Mouse (Mus musculus): ENCODE data around the gene 1700012P22Rik. TPM values are rescaled to one million over a fixed set of nuclear protein-coding genes. Genes with fewer than 3 reads are reported as not detected.

The 1700012P22Rik gene
- not detected in 2 replicates for polyA plus RNA-seq (2016; fragmentation: Nextera tagmentation; extraction: Ambion mirVana)

DNA sequence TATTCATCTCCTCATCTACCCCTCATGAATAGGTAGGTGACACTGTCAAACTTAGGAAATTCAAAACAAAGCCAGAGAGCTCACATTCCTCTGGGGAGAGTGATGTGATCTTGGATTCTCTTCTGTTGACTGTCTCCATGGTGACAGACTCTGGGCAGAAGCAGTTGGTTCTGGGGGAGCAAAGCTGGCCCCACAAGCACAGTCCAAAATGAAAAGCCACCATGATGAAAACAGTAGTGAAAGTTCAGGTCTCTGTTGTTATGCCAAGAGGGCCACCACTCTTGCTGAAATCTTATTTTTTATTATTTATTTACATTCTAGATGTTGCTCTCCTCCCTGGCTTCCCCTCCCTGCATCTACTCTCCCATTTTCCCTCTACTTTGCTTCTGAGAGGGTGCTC lies at the start of gene 1700012P22Rik:
Gene 1700012P22Rik, minus strand, starts transcription at position 101 of the 400 bp plus-strand sequence.
- Histone ChIP-seq H3K9ac (replicated peaks) (no peak within 1 kb of the TSS), H3K36me3 (no peaks in the 10 kb centered on the region), H3K4me1 (no peaks in the 10 kb centered on the region), H3K4me3 (no peak within 1 kb of the TSS), H3K27me3 (no peaks in the 10 kb centered on the region), H3K4me2 (replicated peaks) (no peak within 1 kb of the TSS), H3K9me3 (peaks cover 45% of the 10 kb centered on the region), H3K27ac (replicated peaks) (no peak within 1 kb of the TSS)
- no peak for ATAC-seq (ENCODE audit: low FRiP score, low read depth)

DNA sequence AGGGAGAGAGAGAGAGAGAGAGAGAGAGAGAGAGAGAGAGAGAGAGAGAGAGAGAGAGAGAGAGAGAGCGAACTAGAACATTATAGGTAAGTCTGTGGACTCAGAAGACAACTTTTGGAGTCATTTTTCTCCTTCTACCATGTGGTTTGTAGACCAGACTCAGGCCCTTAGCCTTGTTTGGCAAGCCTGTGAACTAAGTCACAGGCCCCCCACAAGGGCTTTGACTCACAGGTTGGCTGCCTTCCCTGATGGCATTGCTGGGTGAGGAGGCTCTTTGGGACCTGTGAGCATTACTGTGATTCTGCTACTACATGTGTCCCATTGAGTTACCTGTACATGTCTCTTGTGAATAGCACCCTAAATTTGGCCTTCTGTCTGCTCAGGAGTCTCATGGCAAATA lies 29.5 kb upstream of the 1700012P22Rik start:
- WGBS: 78% methylated on average over 1 of the region's 1 CpGs
- H3K4me2 ChIP-seq (replicated peaks): no peak overlapping the region
- no peak overlapping the region for H3K27ac ChIP-seq (replicated peaks)
- ATAC-seq (ENCODE audit: low FRiP score, low read depth): no peak
- H3K4me1 ChIP-seq: no peaks in the 10 kb centered on the region
- H3K4me3 ChIP-seq: no peak overlapping the region
- no peak overlapping the region for H3K9ac ChIP-seq (replicated peaks)
- H3K9me3 ChIP-seq: peaks cover 37% of the 10 kb centered on the region; the same call in 1 of the 2 replicates
- H3K27me3 ChIP-seq: no peaks in the 10 kb centered on the region
- no peaks in the 10 kb centered on the region for H3K36me3 ChIP-seq

DNA sequence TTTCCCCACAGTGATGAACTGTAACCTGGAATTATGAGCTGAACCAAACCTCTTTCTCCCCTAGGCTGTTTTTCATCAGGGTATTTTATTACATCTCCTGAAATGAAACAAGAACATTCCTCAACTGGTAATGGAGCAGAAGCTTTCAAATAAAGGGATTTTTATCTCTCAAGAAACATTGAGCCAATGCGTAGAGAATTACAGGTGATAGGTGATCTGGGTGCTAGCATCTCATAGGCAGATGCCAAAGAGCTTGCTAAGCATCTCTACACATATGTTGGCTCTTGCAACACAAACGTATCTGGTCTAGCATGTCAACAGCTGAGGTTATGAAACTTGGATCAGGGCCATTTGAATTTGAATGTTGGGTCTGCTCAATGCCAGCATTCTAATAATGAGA lies 26.6 kb upstream of the 1700012P22Rik start:
- Histone ChIP-seq H3K4me3 (no peak overlapping the region), H3K27me3 (no peaks in the 10 kb centered on the region), H3K27ac (replicated peaks) (no peak overlapping the region), H3K4me2 (replicated peaks) (no peak overlapping the region), H3K36me3 (no peaks in the 10 kb centered on the region), H3K9me3 (peaks cover 41% of the 10 kb centered on the region; the same call in 1 of the 2 replicates), H3K9ac (replicated peaks) (no peak overlapping the region), H3K4me1 (no peaks in the 10 kb centered on the region)
- 83% methylated on average over 2 of the region's 2 CpGs for WGBS
- ATAC-seq (ENCODE audit: low FRiP score, low read depth): no peak

DNA sequence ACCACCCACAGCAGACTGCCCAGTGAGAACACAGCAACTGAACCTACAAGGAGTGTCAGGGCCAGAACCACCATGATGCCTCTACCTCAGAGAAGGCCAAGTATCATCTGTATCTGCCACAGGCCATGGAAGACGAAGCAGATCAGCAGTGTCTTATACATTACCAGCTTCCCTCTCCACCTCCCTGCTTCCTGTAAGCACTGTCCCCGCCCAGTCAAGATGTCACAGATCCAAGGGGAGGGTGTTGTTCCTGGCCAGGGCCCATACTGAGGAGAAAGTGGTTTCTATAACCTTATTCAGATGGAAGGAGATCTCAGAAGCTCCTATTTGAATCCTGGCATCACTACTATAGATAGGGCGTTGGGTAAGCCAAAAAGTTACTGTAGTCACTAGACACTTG lies 25.1 kb upstream of the 1700012P22Rik start, which contains the start of gene Aadacl3:
Gene Aadacl3, minus strand, starts transcription at position 101 of the 400 bp plus-strand sequence.
- ATAC-seq (ENCODE audit: low FRiP score, low read depth): no peak
- Histone ChIP-seq H3K4me2 (replicated peaks) (no peak within 1 kb of the TSS), H3K27me3 (no peaks in the 10 kb centered on the region), H3K36me3 (no peaks in the 10 kb centered on the region), H3K4me1 (no peaks in the 10 kb centered on the region), H3K9me3 (peaks cover 46% of the 10 kb centered on the region; the same call in 1 of the 2 replicates), H3K27ac (replicated peaks) (no peak within 1 kb of the TSS), H3K4me3 (no peak within 1 kb of the TSS), H3K9ac (replicated peaks) (no peak within 1 kb of the TSS)
- 74% methylated on average over 3 of the region's 3 CpGs for WGBS

DNA sequence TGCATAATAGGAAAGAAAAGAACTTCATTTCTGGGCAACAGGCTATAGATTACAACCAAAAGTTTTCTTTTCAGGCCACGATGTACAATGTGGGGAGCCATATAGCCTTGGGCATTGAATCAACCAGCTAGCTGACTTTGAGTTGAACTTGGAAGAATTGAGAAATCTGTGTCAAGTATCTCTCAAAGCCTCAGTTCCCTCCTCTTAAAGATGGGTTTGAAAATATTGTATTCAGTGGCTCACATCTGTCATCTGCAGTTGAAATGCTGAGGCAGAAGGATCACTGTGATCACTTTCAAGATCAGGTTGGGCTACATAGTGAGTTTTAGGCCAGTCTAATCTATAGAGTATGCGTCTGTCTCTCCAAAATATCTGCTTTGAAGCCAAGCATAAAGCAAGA lies 14.6 kb upstream of the 1700012P22Rik start, which contains the start of gene Gm9944:
Gene Gm9944, minus strand, starts transcription at position 101 of the 400 bp plus-strand sequence.
- 78% methylated on average over 2 of the region's 2 CpGs for WGBS
- no peak within 1 kb of the TSS for H3K4me2 ChIP-seq (replicated peaks)
- no peak within 1 kb of the TSS for H3K9ac ChIP-seq (replicated peaks)
- H3K4me1 ChIP-seq: no peaks in the 10 kb centered on the region
- H3K4me3 ChIP-seq: no peak within 1 kb of the TSS
- ATAC-seq (ENCODE audit: low FRiP score, low read depth): no peak
- H3K27ac ChIP-seq (replicated peaks): no peak within 1 kb of the TSS
- H3K9me3 ChIP-seq: peaks cover 33% of the 10 kb centered on the region; the same call in 1 of the 2 replicates
- no peaks in the 10 kb centered on the region for H3K27me3 ChIP-seq
- H3K36me3 ChIP-seq: no peaks in the 10 kb centered on the region

DNA sequence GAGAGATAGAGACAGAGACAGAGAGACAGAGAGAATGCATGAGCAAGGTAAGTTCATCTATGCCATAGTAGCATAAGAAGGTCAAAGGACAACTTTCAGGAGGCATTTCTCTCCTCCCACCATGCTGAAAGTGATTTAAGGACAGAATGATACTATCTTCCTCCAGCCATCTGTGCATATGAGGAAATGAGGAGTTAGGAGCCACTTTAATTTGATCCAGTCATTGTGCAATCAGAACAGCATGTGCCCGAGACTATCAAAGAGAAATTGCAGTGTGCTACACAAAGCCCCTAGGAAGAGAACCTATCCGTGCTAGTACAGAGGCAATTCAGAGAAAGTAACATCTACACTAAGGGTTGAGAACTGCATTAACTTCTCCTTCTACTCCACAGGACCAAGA lies 10.0 kb upstream of the 1700012P22Rik start:
- Histone ChIP-seq H3K4me1 (no peaks in the 10 kb centered on the region), H3K9me3 (peaks cover 34% of the 10 kb centered on the region; the same call in 1 of the 2 replicates), H3K9ac (replicated peaks) (no peak overlapping the region), H3K27me3 (no peaks in the 10 kb centered on the region), H3K36me3 (no peaks in the 10 kb centered on the region), H3K4me2 (replicated peaks) (no peak overlapping the region), H3K27ac (replicated peaks) (no peak overlapping the region), H3K4me3 (no peak overlapping the region)
- 81% methylated on average over 2 of the region's 2 CpGs for WGBS
- ATAC-seq (ENCODE audit: low FRiP score, low read depth): no peak

DNA sequence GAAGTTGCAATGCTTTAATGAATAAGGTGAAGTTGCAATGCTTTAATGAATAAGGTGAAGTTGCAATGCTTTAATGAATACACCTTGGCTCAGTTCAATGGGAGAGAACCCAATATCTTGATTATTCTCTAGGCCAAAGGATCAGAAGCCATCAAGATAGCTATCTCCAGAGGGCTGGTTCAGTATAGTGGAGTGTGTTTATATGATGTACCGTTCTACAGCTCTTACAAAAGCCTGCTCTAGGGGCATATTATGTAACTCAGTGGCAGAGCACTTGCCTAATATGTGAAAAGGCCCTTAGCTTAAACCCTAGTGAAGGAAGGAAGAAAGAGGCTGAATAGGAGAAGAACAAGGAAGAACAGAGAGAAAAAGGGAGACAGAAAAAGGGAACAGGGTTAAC lies 3.0 kb upstream of the 1700012P22Rik start:
- Histone ChIP-seq H3K27ac (replicated peaks) (no peak overlapping the region), H3K9ac (replicated peaks) (no peak overlapping the region), H3K4me3 (no peak overlapping the region), H3K4me1 (no peaks in the 10 kb centered on the region), H3K4me2 (replicated peaks) (no peak overlapping the region), H3K36me3 (no peaks in the 10 kb centered on the region), H3K9me3 (peaks cover 50% of the 10 kb centered on the region), H3K27me3 (no peaks in the 10 kb centered on the region)
- WGBS: 81% methylated on average over 1 of the region's 1 CpGs
- no peak for ATAC-seq (ENCODE audit: low FRiP score, low read depth)

DNA sequence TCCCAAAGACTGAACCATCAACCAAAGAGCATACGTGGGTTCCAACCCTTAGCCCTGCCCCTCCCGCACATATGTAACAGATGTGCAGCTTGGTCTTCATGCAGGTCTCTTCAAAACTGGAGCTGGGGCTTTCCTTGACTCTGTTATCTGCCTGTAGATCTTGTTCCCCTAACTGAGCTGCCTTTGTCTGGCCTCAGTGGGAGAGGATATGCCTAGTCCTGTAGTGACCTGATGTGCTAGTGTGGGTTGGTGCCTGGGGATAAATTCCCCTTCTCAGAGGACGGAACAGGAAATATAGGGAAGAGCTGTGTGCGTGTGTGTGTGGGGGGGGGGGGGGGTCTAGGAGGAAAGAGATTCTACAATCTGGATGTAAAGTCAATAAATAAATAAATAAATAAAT lies 2.5 kb upstream of the 1700012P22Rik start:
- Histone ChIP-seq H3K27ac (replicated peaks) (no peak overlapping the region), H3K4me3 (no peak overlapping the region), H3K9me3 (peaks cover 50% of the 10 kb centered on the region), H3K36me3 (no peaks in the 10 kb centered on the region), H3K4me2 (replicated peaks) (no peak overlapping the region), H3K27me3 (no peaks in the 10 kb centered on the region), H3K9ac (replicated peaks) (no peak overlapping the region), H3K4me1 (no peaks in the 10 kb centered on the region)
- WGBS: 88% methylated on average over 4 of the region's 4 CpGs
- no peak for ATAC-seq (ENCODE audit: low FRiP score, low read depth)

DNA sequence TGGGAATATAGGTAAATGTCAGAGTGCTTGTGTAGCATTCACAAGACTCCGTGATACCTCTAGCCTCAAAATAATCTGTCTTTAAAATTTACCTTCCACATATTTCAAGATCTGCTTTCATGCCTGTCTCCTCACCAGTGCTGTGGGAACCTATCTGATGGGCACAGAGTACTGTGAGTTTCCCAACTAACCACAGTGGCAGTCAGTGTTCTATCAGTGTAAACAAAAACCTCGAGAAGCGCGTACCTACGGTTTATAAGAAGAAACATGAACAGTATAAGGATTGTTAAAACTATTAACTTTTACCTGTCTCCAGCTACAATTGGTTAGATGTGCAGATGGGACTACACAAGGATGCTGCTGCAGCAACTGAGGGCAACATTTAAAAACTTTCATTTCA lies 5.4 kb downstream of the 1700012P22Rik start:
- H3K27ac ChIP-seq (replicated peaks): no peak overlapping the region
- no peak overlapping the region for H3K4me3 ChIP-seq
- no peak overlapping the region for H3K4me2 ChIP-seq (replicated peaks)
- H3K27me3 ChIP-seq: no peaks in the 10 kb centered on the region
- H3K9me3 ChIP-seq: peaks cover 31% of the 10 kb centered on the region
- H3K4me1 ChIP-seq: no peaks in the 10 kb centered on the region
- WGBS: 88% methylated on average over 5 of the region's 5 CpGs
- H3K9ac ChIP-seq (replicated peaks): no peak overlapping the region
- H3K36me3 ChIP-seq: no peaks in the 10 kb centered on the region
- no peak for ATAC-seq (ENCODE audit: low FRiP score, low read depth)

DNA sequence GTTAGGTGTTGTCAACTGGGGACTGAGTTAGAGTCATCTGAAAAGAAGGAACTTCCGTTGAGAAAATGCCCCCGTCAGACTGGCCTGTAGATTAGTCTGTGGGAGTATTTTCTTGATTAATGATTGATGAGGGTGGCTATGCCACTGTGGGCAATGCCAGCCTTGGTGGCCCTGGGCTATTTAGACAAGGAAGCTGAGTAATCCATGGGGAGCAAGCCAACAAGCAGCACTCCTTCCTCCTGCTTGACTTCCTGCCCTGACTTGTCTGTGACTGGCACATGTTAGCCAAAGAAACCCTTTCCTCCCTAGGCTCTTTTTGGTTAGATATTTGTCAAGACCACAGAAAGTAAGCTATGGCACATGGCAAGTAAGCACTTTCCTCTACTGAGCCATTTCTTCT lies 7.8 kb downstream of the 1700012P22Rik start:
- Histone ChIP-seq H3K27ac (replicated peaks) (no peak overlapping the region), H3K4me3 (no peak overlapping the region), H3K27me3 (no peaks in the 10 kb centered on the region), H3K4me1 (no peaks in the 10 kb centered on the region), H3K9me3 (peaks cover 15% of the 10 kb centered on the region), H3K4me2 (replicated peaks) (no peak overlapping the region), H3K36me3 (no peaks in the 10 kb centered on the region), H3K9ac (replicated peaks) (no peak overlapping the region)
- 87% methylated on average over 2 of the region's 2 CpGs for WGBS
- ATAC-seq (ENCODE audit: low FRiP score, low read depth): no peak

DNA sequence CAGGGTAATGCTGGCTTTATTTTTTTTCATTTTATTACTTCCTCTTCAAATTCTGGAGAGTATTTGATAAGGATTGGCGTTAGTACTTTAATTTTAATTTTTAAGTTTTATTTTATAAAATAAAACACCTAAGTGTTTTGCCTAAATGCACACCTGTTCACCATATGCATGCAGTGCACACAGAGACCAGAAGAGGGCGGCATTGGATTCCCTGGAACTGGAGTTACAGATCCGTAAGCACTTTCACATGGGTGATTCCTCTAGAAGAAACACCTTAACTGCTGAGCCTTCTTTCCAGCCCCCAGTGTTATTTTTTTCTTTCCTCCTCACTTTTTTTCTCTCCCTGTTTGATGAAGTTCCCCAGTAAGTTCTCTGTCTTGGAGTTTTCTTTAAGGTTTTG lies 9.7 kb downstream of the 1700012P22Rik start:
- H3K4me3 ChIP-seq: no peak overlapping the region
- ATAC-seq (ENCODE audit: low FRiP score, low read depth): no peak
- H3K27ac ChIP-seq (replicated peaks): no peak overlapping the region
- H3K9ac ChIP-seq (replicated peaks): no peak overlapping the region
- peaks cover 21% of the 10 kb centered on the region for H3K9me3 ChIP-seq
- H3K27me3 ChIP-seq: no peaks in the 10 kb centered on the region
- H3K4me1 ChIP-seq: no peaks in the 10 kb centered on the region
- 21% methylated on average over 3 of the region's 3 CpGs for WGBS
- H3K4me2 ChIP-seq (replicated peaks): no peak overlapping the region
- no peaks in the 10 kb centered on the region for H3K36me3 ChIP-seq

DNA sequence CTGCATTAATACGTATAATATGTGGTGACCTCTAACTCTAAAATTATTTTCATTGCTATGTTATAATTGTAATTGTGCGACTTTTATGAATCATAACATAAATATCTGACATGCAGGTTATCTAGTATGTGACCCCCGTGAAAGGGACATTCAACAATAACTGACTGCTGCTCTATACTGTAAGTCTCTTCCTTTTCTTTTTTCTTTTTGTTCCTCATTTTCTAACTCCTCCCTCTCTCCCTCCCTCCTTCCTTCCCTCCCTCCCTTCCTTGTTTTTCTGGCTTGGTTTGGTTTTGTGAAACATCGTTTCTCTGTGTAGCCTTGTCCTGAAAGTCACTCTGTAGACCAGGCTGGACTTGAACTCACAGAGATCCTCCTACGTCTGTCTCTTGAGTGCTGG lies 14.0 kb downstream of the 1700012P22Rik start:
- no peaks in the 10 kb centered on the region for H3K4me1 ChIP-seq
- no peak overlapping the region for H3K27ac ChIP-seq (replicated peaks)
- no peak overlapping the region for H3K4me2 ChIP-seq (replicated peaks)
- no peak overlapping the region for H3K9ac ChIP-seq (replicated peaks)
- H3K4me3 ChIP-seq: no peak overlapping the region
- H3K36me3 ChIP-seq: no peaks in the 10 kb centered on the region
- no peak for ATAC-seq (ENCODE audit: low FRiP score, low read depth)
- 79% methylated on average over 5 of the region's 5 CpGs for WGBS
- H3K27me3 ChIP-seq: no peaks in the 10 kb centered on the region
- peaks cover 20% of the 10 kb centered on the region; the same call in 1 of the 2 replicates for H3K9me3 ChIP-seq

DNA sequence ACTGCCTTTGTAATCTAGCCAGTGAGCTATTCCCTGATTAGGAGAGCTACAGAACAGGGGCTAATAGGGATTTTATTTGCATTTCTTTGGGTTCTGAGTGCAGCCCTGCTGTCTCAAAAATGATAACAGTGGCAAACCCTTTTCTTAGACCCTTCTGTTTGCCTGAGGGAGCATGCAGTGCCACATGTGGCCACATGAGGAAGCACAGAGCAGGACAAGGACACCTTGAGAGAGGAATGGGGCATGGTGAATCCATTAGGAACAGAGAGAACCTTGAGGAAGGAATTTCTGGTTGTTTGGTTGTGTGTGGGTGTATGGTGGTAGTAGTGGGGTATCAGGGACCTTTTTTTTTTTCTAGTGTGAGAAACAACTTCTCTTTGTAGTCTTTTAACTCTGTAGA lies 17.9 kb downstream of the 1700012P22Rik start:
- Histone ChIP-seq H3K9ac (replicated peaks) (no peak overlapping the region), H3K27ac (replicated peaks) (no peak overlapping the region), H3K4me3 (no peak overlapping the region), H3K36me3 (no peaks in the 10 kb centered on the region), H3K9me3 (peaks cover 40% of the 10 kb centered on the region), H3K4me1 (no peaks in the 10 kb centered on the region), H3K27me3 (no peaks in the 10 kb centered on the region), H3K4me2 (replicated peaks) (no peak overlapping the region)
- no peak for ATAC-seq (ENCODE audit: low FRiP score, low read depth)

Data from midbrain, embryonic 12.5 days (tissue).